Mouse (Mus musculus) colon, adult 2 months (tissue): Measurements from ENCODE around the gene Mb. TPM values are rescaled to one million over a fixed set of nuclear protein-coding genes. Genes with fewer than 3 reads are reported as not detected.

Experiments used
- polyA plus RNA-seq: library from polyadenylated mRNA; depleted of rRNA; stranded (reverse); fragments of >200 nt; gene quantifications from 2 replicates; pipeline ENCODE4 v1.2.3, GENCODE M21; 2012; rRNA removed

Gene Mb
- not detected in 2 replicates for polyA plus RNA-seq

GRCm38 (mm10) chr15:77050570-77050969 is at the start of gene Mb:
Gene Mb, minus strand, starts transcription at chr15:77050670.

GRCm38 (mm10) chr15:77044597-77045320 is 5.7 kb downstream of the Mb start, which contains the start of gene Apol6:
Gene Apol6, plus strand, starts transcription at chr15:77044729.

Other genes with a start within 250 kb of the Mb start
- 5.2 and 5.3 TPM in 2 replicates for gene Zfp251, start 179.2 kb downstream of the Mb start, polyA plus RNA-seq
- gene Zfp7, start 171.4 kb downstream of the Mb start, polyA plus RNA-seq, result 7.4 and 8.0 TPM in 2 replicates
- gene Gm49527, start 171.3 kb downstream of the Mb start, polyA plus RNA-seq, result 0.24 and 0.50 TPM in 2 replicates
- gene Zfp647, start 125.2 kb downstream of the Mb start, polyA plus RNA-seq, result 1.7 and 2.0 TPM in 2 replicates
- gene 1110038F14Rik, start 102.2 kb downstream of the Mb start, polyA plus RNA-seq, result 11.5 and 13.3 TPM in 2 replicates
- gene Apol6, start 5.9 kb downstream of the Mb start, polyA plus RNA-seq, result 6.7 TPM in 2 replicates